ENCODE assay signal across 19 mouse cellular contexts in the genomic region with DNA sequence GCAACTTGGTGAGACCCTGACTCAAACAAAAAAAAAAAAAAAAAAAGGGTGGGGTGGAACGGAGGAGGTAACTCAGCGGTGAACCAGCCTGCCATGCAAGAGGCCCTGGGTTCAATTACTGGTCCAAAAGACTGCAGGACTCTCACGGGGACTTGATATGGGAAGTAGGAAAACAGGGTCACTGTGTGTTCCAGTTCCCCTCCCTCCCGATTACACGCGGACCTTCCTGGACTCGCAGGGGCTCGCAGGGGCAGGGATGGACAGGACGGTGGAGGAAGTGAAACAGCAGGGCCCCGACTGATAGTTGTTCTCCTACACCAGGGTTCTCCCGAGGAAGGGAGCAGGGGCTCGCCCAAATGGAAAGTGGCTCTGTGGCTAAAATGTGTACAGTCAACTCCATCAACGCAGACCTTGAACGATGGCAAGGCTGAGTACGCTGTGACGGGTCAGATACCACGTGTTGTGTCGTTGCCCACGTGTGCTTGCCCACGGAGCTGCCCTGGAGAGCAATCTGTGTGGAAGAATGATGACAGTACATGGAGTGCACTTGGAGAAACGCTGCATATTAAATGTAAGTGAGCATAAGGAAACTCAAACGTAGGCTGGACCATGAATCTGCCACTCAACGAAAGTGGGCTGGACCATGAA. TPM values are rescaled to one million over a fixed set of nuclear protein-coding genes. Genes with fewer than 3 reads are reported as not detected.
DNase-seq lines count a peak whose midpoint lies in the region; ATAC-seq and TF ChIP-seq lines count a peak whose summit lies in the region.
"Had no signal": no experiment of that assay in that cellular context is flagged by ENCODE, and none has a peak within 500 bp of the region (broad histone marks: within the 10 kb centered on the region; RNA-seq: fewer than 3 reads in every experiment).

No protein-coding gene starts in this region.

- H3K4me1 ChIP-seq in lung, adult 2 months (ENCODE audit: control insufficient read depth, insufficient read depth, low read length) = no peaks in the 10 kb centered on the region

- DNase-seq in heart, adult 11 months = peak; percentile 93
- DNase-seq in heart, postnatal 14 days = no peak
- DNase-seq in A20 (ENCODE audit: low read depth, low spot score) = peak; percentile 51
- DNase-seq in monocyte, adult 2 months (ENCODE audit: low read depth in 1 of 2, low spot score in 2 of 2) = peak; percentile 63 to 73
- no peak for DNase-seq in spleen, postnatal 36 days (ENCODE audit: low spot score in 2 of 2)
- no peak for DNase-seq in lung, adult 2 months
- DNase-seq: adrenal gland, adult 2 months; cerebellum, adult 11 months; cerebellum, postnatal 10 days; gastrocnemius, postnatal 36 days; midbrain, embryonic 14.5 days; retina, postnatal 1 day; thymus, postnatal 14 days had no signal

- no peak for TF ChIP-seq CTCF in lung, adult 2 months (IDR thresholded peaks at IDR 0.05; ENCODE audit: insufficient read depth, low read length)

- H3K4me3 ChIP-seq in lung, adult 2 months (replicated peaks; ENCODE audit: extremely low read depth, low read depth, low read length) = no peak overlapping the region
- H3K4me3 ChIP-seq: embryonic facial prominence, embryonic 13.5 days; heart, embryonic 10.5 days; hindbrain, embryonic 12.5 days; limb, embryonic 12.5 days had no signal

- intact Hi-C loops in heart, postnatal 14 days (cut with DNase I) = no loop called here

- 79% methylated on average over 23 of the region's 23 CpGs for WGBS in lung, adult 2 months

- ATAC-seq in common myeloid progenitor, adult 5-6 weeks (replicated peaks; ENCODE audit: low read depth, poor library complexity, severe bottlenecking) = peak; percentile 55
- ATAC-seq: forebrain, embryonic 14.5 days had no signal

- TF ChIP-seq POLR2A in lung, adult 2 months (IDR thresholded peaks at IDR 0.05; ENCODE audit: borderline replicate concordance, extremely low read depth, low read depth, low read length) = no peak

RNA-seq across cellular contexts. Expression of gene Mxi1, which starts 36.4 kb away (rescaled TPM):
- 10 to 100 TPM; 37.0 to 40.7 TPM for total RNA-seq in heart, postnatal 14 days (2021)
- total RNA-seq in common myeloid progenitor, adult 5-6 weeks (2017) = 44.2 and 48.8 TPM in 2 replicates
- 17.0 and 21.5 TPM in 2 replicates for polyA plus RNA-seq in lung, adult 2 months (2012; rRNA removed)

Comparison
In these comparisons a context has a peak if more than half of its experiments do, and no peak if none do; other contexts are left out.
1. DNase-seq: peak in heart, adult 11 months (single experiment), A20 (single experiment) and monocyte, adult 2 months (2 of 2); none in heart, postnatal 14 days (0 of 2), spleen, postnatal 36 days (0 of 2) and lung, adult 2 months (single experiment).